ENCODE assay signal across 8 mouse cellular contexts in genomic region chr11:87737175-87737740, GRCm38 (mm10). TPM values are rescaled to one million over a fixed set of nuclear protein-coding genes. Genes with fewer than 3 reads are reported as not detected.
A peak's percentile ranks its signal among the peaks of the same experiment; 100 is the strongest.
DNase-seq lines count a peak whose midpoint lies in the region; ATAC-seq lines count a peak whose summit lies in the region.

Gene Supt4a, plus strand, starts transcription at chr11:87737552.

- WGBS in hindbrain, embryonic 13.5 days = under 1% methylated on average over 51 of the region's 57 CpGs

- no peaks in the 10 kb centered on the region for H3K9me3 ChIP-seq in hindbrain, embryonic 13.5 days

- peak within 1 kb of the TSS; percentile 80 for H3K27ac ChIP-seq in hindbrain, embryonic 13.5 days

- peak; percentile 95 for DNase-seq in R1 (ENCODE audit: low read depth, low spot score)
- DNase-seq in cerebellum, postnatal 14 days = peak; percentile 99
- DNase-seq in frontal cortex, postnatal 14 days (ENCODE audit: low spot score in 2 of 2) = peak; percentile 83 to 90
- peak; percentile 86 for DNase-seq in left cerebral cortex, adult 11 months (ENCODE audit: low spot score)
- DNase-seq in lung, postnatal 4 days = peak; percentile 97
- DNase-seq in retina, postnatal 7 days (ENCODE audit: low read depth, low spot score) = peak; percentile 95
- peak; percentile 88 for DNase-seq in urinary bladder, adult 2 months (ENCODE audit: low spot score)

- peak within 1 kb of the TSS; percentile 83 for H3K4me3 ChIP-seq in hindbrain, embryonic 13.5 days

- peaks cover 28% of the 10 kb centered on the region for H3K4me1 ChIP-seq in hindbrain, embryonic 13.5 days (replicated peaks)

- H3K4me2 ChIP-seq in hindbrain, embryonic 13.5 days = peak within 1 kb of the TSS; percentile 97

- H3K36me3 ChIP-seq in hindbrain, embryonic 13.5 days = peaks cover 30% of the 10 kb centered on the region

- H3K9ac ChIP-seq in hindbrain, embryonic 13.5 days = peak within 1 kb of the TSS; percentile 87

- peaks cover 9% of the 10 kb centered on the region for H3K27me3 ChIP-seq in hindbrain, embryonic 13.5 days

- ATAC-seq in hindbrain, embryonic 13.5 days (ENCODE audit: low FRiP score) = peak; percentile 94

RNA-seq across cellular contexts. Expression of gene Supt4a, which starts in this region (rescaled TPM):
- polyA plus RNA-seq in hindbrain, embryonic 13.5 days (2015; fragmentation: Nextera tagmentation; extraction: Ambion mirVana) = 143 and 150 TPM in 2 replicates
- 94.2 and 98.4 TPM in 2 replicates for polyA plus RNA-seq in urinary bladder, adult 2 months (2012; rRNA removed)

Comparison
In these comparisons a context has a peak if more than half of its experiments do, and no peak if none do; other contexts are left out.
1. Peak in every context shown above with its lines: DNase-seq, ATAC-seq, H3K4me3 ChIP-seq and H3K27ac ChIP-seq.